Mouse (Mus musculus): ENCODE data around the gene Slc35c2.

The Slc35c2 gene

GRCm38 (mm10) chr2:165275124-165275640 lies 12.5 kb downstream of the Slc35c2 start:
- DNase-seq (ENCODE audit: low spot score), result peak; percentile 64

GRCm38 (mm10) chr2:165273589-165273988 lies 14.1 kb downstream of the Slc35c2 start:
- DNase-seq (ENCODE audit: low spot score), result peak; percentile 31

GRCm38 (mm10) chr2:165271326-165271725 lies 16.3 kb downstream of the Slc35c2 start:
- DNase-seq (ENCODE audit: low spot score), result peak; percentile 69

DNA sequence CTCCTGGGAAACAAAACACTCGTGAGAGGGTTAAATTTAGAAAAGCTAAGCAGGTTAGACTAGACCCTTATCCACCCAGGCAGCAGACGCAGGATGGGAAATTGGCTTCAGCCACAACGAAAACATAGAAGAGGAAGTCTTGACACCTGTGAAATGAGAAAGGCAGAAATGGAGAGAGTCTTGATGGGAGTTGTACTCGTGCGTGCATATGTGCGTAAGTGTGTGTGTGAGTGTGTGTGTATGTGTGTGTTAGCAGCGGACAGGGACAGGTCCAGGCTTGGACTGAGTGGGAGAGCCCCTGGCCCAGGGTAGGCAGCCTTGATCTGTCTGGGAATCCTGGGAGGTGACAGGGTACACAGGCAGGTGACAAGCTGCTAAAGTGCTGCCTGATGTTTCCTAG lies 16.8 kb downstream of the Slc35c2 start:
- DNase-seq (ENCODE audit: low spot score), result no peak

DNA sequence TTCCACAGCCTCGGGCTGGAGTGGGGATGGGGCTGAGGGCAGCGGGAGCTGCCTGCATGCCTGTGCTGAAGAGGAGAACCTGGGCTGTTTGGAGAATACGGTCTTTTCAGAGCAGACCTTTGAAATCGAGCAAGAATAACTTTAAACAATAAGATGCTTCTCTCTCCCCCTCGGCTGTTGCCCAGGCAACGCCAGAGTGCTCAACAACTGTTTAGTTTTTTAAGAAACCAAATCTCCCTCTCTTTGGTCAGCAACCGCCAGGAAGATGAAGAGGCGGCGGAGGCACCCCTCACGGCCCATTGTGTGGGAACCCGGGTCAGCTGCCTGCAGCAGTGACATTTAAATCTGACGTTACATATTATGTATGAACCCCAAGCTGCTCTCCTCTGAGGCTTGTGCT lies 20.9 kb downstream of the Slc35c2 start:
- no peak for DNase-seq (ENCODE audit: low spot score)

DNA sequence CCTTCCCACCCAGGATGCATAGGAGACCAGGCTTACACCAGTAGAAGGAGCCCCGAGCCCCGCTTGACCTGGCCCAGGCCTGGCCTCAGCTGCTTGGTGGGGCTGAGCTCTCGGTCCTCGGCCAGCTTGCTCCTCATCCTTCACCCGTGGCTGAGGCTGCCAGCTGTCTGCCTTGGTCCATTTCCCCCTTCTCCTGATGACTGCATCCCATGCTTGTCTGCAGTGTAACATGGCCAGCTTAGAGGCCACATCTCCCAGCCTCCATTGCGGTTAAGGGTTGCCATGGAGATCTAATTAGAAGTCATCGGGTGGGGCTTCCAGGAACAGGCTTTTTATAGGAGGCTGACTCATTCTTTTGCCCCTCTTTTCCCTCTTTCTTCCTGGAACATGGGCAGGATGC lies 23.8 kb downstream of the Slc35c2 start:
- DNase-seq (ENCODE audit: low spot score), result no peak

DNA sequence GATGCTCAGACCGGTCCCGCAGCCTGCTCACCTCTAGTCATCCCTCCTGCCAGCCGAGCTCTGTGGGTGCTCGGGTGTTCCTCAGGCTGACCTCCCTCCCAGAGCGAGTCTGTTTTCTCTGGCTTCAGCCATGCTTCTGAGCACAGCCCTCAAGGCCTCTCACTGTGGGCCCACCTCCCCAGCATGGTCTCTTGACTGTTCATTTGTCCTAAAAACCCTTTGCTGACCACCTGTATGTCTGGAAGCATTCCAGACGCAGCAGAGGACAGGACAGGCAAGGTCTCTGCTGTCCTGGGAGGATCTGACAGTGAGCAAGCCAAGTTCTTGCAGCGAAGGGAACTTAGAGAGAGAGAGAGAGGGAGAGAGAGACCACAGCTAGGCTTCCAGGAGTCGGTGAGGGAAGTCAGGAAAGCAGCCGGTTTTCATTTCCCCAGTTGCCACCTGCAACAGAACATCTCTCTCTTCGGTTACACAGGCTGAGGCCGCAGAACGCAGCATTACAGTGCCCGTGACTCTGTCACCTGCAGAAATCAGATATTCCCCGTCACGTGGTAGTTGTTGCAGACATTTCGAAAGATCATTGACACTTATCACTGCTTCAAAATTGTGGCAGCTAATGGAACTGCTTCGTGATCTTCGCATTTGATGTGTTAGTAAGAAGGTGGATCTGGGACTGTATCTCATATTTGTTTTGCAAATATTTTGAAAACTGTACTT lies 25.2 kb downstream of the Slc35c2 start:
- no peak for DNase-seq (ENCODE audit: low spot score)

GRCm38 (mm10) chr2:165259859-165260258 lies 27.8 kb downstream of the Slc35c2 start:
- no peak for DNase-seq (ENCODE audit: low spot score)

- DNase-seq (ENCODE audit: low spot score), result no peak
Observed at GRCm38 (mm10) chr2:165258321-165258720, 29.3 kb downstream of the Slc35c2 start.

DNA sequence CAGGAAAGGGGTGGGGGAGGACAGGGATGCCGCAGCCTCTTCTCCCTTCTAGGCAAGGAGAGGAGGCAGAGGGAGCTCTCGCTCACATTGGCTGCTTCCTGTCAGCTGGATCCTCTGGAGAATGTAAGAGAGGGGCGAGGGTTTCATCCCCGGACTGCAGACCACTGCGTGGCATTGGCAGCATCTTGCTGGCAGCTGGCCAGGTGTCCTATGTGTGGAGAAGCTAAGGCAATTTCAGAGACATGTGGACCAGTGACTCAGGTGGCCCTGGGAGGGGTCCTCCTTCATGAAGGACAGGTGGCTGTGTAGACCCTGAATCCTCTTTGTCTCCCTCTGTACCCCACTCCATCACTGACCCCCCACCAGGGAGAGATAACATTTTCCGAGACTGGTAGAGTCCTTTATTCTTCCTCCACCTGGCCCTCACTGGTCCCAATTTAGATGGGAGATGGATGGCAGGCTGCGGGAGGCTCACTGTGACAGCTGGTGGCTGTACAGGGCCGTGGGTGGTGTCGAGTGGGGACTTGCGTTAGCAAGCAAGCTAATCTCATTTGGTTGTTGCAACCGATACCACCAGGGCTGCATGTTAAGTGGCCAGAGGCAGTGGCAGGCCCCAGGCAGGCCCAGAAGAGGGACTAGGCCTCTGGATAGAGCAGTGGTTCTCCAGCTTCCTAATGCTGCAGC lies 30.4 kb downstream of the Slc35c2 start:
- DNase-seq (ENCODE audit: low spot score), result no peak

- no peak for DNase-seq (ENCODE audit: low spot score)
Observed at GRCm38 (mm10) chr2:165256213-165256612, 31.5 kb downstream of the Slc35c2 start.

DNA sequence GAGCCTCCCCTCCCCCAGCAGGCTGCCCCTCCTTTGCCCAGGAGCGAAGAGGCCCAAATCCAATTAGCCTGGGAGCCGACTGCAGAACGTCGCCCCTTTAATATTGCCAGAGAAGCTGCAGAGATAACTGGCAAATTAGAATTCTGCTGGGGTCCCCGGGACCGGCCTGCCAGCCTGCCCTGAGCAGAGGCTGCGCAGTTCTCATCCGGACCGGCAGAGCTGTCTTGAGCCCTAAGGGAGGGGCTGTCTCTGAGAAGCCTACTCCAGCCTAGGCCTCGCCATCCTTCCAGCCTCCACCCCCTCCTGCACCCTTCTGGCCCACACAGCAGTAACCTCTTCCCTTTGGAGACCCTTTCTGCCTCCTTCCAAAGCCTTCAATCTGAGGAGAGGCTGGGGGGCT lies 33.8 kb downstream of the Slc35c2 start:
- DNase-seq (ENCODE audit: low spot score), result peak; percentile 48

DNA sequence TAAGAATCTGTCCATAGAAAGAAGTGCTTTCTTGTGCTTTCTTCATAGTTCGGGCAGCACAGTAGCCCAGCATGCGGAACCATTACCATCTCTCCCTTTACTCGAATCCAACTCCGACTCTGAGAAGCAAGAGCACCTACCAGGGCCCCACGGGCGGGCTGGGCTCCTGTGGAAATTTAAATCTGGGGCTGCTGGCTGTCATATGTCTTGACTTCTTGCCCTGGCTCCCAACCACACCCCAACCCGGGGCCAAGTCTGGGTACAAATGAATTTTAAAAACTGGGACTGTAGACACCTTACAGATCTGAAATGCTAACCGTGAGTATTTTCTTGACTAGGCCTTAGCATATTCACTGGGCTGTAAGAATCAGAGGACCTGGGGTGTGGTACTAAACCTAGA lies 34.4 kb downstream of the Slc35c2 start:
- no peak for DNase-seq (ENCODE audit: low spot score)

DNA sequence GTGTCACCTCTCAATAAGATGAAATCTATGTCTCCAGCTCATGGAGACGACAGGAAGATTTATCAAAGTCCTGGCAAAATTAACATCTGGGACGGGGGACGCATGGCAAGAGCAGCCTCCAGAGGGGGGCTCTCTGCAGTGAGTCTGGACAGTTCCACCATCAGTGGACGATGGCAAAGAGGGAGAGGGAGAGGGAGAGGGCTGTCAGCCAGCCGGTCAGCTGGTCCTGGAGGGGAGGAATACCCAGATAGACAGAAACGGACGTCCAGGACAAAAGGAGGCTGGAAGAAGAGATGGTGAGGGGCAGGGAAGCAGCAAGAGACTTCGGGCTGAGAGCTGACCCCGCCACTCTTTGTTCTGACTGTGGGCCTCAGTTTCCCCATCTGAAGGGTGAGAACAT lies 34.9 kb downstream of the Slc35c2 start:
- no peak for DNase-seq (ENCODE audit: low spot score)

- no peak for DNase-seq (ENCODE audit: low spot score)
Observed at GRCm38 (mm10) chr2:165252381-165252780, 35.3 kb downstream of the Slc35c2 start.

DNA sequence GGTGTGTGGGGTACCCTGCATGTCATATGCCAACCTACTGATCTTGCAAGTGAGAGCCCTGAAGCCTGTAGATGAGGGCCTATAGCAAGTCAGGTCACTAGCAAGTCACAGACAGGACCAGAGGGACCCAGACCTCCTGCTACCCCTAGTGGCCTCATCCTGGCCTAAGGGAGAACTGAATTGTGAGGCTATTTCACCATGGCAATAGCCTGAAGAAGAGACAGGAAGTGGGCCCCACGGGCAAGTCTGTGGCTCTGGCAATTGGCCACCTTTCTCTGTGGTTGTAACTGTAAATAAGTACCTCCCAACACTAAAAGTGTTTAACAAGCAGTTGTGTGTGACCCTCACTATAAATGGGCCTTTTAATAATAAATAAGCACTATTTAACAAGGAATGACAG lies 36.8 kb downstream of the Slc35c2 start:
- DNase-seq (ENCODE audit: low spot score), result no peak

GRCm38 (mm10) chr2:165248967-165249366 lies 38.7 kb downstream of the Slc35c2 start:
- peak; percentile 91 for DNase-seq (ENCODE audit: low spot score)

GRCm38 (mm10) chr2:165246349-165246748 lies 41.3 kb downstream of the Slc35c2 start:
- DNase-seq (ENCODE audit: low spot score), result no peak

DNA sequence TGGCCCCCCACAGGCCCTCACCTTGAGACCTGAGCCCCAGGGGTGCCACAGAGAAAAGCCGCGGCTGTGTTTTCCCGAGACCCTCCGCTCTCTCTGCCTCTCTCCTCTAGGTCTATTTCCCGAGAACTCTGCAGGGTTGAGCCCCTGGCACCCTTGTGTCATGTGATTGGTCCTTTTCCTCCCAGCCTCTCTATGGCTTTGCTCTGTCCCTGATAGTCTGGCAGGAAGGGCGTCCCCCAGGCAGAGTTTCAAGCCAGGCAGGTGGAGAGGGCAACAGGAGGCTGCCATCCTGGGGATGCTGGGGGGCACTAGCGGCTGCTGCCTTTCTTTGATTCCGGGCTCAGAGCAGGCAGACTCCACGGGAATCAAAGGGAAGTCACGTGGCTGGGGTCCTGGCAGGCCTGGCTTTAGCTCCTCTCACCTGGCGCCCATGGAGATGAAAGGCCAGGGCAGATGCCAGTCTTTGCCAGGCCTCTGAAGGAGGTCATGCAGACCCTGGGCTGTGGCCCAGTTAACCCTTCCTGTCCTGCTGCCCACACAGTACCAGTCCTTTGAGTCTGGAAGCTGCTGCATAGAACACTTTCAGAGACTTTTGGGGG lies 44.4 kb downstream of the Slc35c2 start:
- no peak for DNase-seq (ENCODE audit: low spot score)

DNA sequence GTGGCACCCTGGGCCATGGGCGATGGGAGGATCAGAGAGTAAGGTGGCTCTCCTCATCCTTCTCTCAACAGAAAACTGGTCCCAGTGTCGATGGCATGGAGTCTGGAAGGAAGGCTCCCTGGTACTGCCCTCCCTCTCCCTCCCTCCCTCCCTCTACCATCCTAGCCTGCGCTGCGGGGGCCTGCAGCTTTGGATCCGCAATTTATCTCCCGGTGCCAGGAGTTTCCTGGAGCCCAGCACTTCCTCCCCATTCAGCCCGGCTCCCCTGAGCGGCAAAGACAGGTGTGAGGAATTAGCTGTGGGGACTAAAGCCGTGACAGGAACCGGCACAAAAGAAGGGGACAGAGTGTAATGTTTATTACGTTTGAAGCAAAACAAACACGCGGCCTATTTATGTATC lies 45.1 kb downstream of the Slc35c2 start:
- no peak for DNase-seq (ENCODE audit: low spot score)

DNA sequence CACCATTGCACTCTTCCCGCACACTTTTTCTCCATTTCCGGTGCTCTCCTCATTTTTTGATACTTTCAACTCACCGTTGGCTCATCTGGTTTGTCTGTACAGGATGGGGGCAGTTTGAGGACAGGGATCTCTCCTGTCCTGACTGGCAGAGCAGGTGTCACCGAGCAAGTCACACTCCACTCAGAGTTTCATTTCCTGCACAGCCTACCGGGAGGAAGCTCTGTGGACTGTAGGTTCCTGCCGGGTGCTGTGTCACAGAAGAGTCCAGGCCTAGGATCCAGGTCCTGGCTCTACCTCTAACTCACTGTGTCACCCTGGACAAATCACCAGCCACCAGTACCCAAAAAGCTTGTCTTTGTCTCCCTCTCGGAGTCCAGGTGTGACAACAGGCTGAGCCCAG lies 45.9 kb downstream of the Slc35c2 start:
- no peak for DNase-seq (ENCODE audit: low spot score)

DNA sequence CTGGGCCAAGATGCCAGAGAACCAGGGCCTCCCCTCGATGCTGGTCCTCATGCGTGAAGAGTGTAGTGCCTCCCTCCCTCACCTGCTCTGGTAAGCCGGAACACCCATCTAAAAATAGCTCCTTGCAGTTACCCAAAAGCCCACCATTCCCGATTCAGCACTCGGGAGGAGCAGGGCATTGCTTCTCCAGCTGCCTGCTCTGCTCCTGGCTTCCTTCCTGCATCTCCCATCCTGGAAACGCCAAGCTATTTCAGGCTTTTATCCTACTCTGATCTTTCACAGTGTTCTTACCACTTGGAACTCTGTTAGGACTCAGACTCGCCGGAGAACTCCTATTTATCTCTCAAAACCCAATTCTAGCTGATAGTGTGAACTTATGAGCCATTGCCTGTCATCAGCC lies 47.3 kb downstream of the Slc35c2 start:
- DNase-seq (ENCODE audit: low spot score), result no peak

DNA sequence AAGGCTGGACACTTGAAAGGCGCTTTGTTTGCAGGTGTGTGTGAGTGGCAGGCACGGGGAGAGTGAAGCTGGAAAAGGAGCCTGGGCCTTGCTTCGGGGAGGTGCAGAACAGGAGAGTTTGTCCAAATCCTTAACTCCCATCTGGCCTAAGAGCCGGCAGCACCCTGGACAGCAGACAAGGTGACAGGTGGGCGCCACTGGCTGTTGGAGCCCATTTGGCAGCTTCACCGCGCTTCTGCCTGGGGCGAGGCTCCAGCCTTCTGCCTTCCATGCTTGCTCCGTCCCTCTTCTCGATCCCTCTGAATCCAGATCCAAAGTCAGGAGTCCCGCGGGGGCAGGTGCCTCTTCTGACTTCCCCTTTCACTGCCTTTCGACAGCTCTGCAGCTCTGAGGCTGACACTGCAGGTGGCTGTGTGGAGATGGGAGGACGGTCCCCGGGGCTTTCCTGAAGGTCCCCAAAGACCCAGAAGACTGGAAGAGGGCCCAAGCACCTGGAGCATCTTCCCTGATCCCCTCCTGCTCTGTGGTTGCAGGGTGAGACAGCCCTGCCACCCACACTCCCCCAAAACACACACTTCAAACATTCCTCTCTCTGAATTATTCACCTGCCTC lies 48.0 kb downstream of the Slc35c2 start:
- no peak for DNase-seq (ENCODE audit: low spot score)

Data from retina, embryonic 14.5 days (tissue).